Mouse (Mus musculus) ES-E14 (cell line): ENCODE data around the gene Slc26a6.

ENCODE experiments used
- HCFC1 ChIP-seq: IDR thresholded peaks from 2 replicates; pipeline ENCODE4 v1.6.1; 2012; ENCODE audit warnings: low read length, inconsistent platforms, borderline replicate concordance; ENCODE audit not compliant: insufficient read depth
- ZC3H11A ChIP-seq: IDR thresholded peaks from 2 replicates; pipeline ENCODE4 v1.6.1; 2012; ENCODE audit warnings: low read depth, mild to moderate bottlenecking, inconsistent platforms, low read length, borderline replicate concordance
- ZNF384 ChIP-seq: IDR thresholded peaks from 2 replicates; pipeline ENCODE4 v1.6.1; 2012; ENCODE audit warnings: low read depth, low read length, inconsistent platforms

GRCm38 (mm10) chr9:108810516-108810915 lies 42.6 kb upstream of the Slc26a6 start:
- TF ChIP-seq ZNF384 (no peak), HCFC1 (no peak), ZC3H11A (no peak)
